Mouse (Mus musculus) lung, embryonic 14.5 days (tissue): ENCODE data around the gene Ikbke. TPM values are rescaled to one million over a fixed set of nuclear protein-coding genes. Genes with fewer than 3 reads are reported as not detected.

Source experiments
- ATAC-seq: fragments of 200-750 bp; cut with Nextera tagmentation; 2 replicates; pipeline ENCODE4 v1.8.0; 2017; ENCODE audit warnings: mild to moderate bottlenecking, moderate TSS enrichment, moderate library complexity; ENCODE audit not compliant: insufficient read depth
- DNase-seq: peaks from one replicate; pipeline ENCODE4 v3.0.0-alpha.2; 2015
- H3K27ac ChIP-seq: fragments of 300-500 bp; sonication (generic); 2 replicates; pipeline ENCODE4 v1.5.1; 2014; ENCODE audit warnings: low read depth, mild to moderate bottlenecking, moderate library complexity
- H3K27me3 ChIP-seq: fragments of 300-500 bp; sonication (generic); 2 replicates; pipeline ENCODE4 v1.6.1; 2014; ENCODE audit warnings: low read length, control low read depth; ENCODE audit not compliant: insufficient read depth
- H3K36me3 ChIP-seq: fragments of 300-500 bp; sonication (generic); 2 replicates; pipeline ENCODE4 v1.6.1; 2014; ENCODE audit warnings: control low read depth; ENCODE audit not compliant: insufficient read depth
- H3K4me1 ChIP-seq: fragments of 300-500 bp; sonication (generic); 2 replicates; pipeline ENCODE4 v1.6.1; 2014; ENCODE audit warnings: antibody characterized with exemption, control low read depth; ENCODE audit not compliant: insufficient read depth
- H3K4me2 ChIP-seq: fragments of 300-500 bp; sonication (generic); 2 replicates; pipeline ENCODE4 v1.6.1; 2014; ENCODE audit warnings: mild to moderate bottlenecking
- H3K4me3 ChIP-seq: fragments of 300-500 bp; sonication (generic); 2 replicates; pipeline ENCODE4 v1.5.1; 2014; ENCODE audit warnings: low read depth, low read length
- H3K9ac ChIP-seq: fragments of 300-500 bp; sonication (generic); 2 replicates; pipeline ENCODE4 v1.6.1; 2014
- H3K9me3 ChIP-seq: fragments of 300-500 bp; sonication (generic); 2 replicates; pipeline ENCODE4 v1.6.1; 2016; ENCODE audit warnings: low read depth, low read length, control low read depth
- CTCF ChIP-seq: IDR thresholded peaks from 2 replicates; pipeline ENCODE4 v1.5.1; 2016; ENCODE audit warnings: antibody characterized with exemption, low read depth
- WGBS: fragments of 180-500 bp; shearing (Covaris S2); extraction: QIAGEN DNeasy Blood & Tissue Kit; methylation state at CpG from one replicate; pipeline ENCODE4 v1.1.7; 2014; 5-methylcytosine and 5-hydroxymethylcytosine counted together
- polyA plus RNA-seq: library from polyadenylated mRNA; unstranded; fragments of >200 nt; fragmentation: Nextera tagmentation; extraction: Ambion mirVana; gene quantifications from 2 replicates; pipeline ENCODE4 v1.2.1, GENCODE M21; 2014

Gene Ikbke
- polyA plus RNA-seq, 1 experiment from 2014 or later = 2.3 TPM

GRCm38 (mm10) chr1:131293922-131294250 is 14.5 kb upstream of the Ikbke start:
- Histone ChIP-seq H3K4me1 (no peaks in the 10 kb centered on the region), H3K4me2 (no peak overlapping the region), H3K9me3 (no peaks in the 10 kb centered on the region), H3K9ac (no peak overlapping the region), H3K27ac (no peak overlapping the region), H3K27me3 (no peaks in the 10 kb centered on the region), H3K36me3 (peaks cover 66% of the 10 kb centered on the region), H3K4me3 (no peak overlapping the region)
- WGBS = 94% methylated on average over 2 of the region's 2 CpGs
- ATAC-seq (no peak), DNase-seq (no peak)
- no peak for TF ChIP-seq CTCF

- no peaks in the 10 kb centered on the region for H3K9me3 ChIP-seq
- no peak overlapping the region for H3K4me3 ChIP-seq
- no peaks in the 10 kb centered on the region for H3K27me3 ChIP-seq
- no peak overlapping the region for H3K9ac ChIP-seq
- H3K4me1 ChIP-seq = no peaks in the 10 kb centered on the region
- no peak for TF ChIP-seq CTCF
- DNase-seq (no peak), ATAC-seq (no peak)
- H3K4me2 ChIP-seq = no peak overlapping the region
- no peak overlapping the region for H3K27ac ChIP-seq
- 83% methylated on average over 4 of the region's 4 CpGs for WGBS
- H3K36me3 ChIP-seq = peaks cover 69% of the 10 kb centered on the region
Observed at GRCm38 (mm10) chr1:131293221-131293921, 14.0 kb upstream of the Ikbke start.

DNA sequence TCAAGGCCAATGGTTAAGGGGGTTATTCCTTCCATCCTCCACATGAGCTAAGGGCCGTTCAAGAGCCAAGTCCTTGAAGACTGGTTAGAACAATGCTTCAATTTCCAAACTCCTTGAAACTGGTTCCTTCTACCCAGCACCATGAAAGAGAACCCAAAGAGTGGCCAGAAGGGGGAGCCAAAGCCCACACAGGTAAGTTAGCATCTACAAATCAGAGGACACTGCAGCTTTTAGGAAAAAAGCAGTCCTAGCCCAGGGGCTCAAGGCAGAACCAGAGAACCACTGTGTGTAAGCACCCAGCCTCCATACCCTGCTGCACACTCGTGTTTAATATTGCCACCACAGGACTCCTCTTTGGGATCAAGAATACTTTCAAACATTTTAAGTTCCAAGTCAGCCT is 11.2 kb upstream of the Ikbke start:
- WGBS = 37% methylated on average over 2 of the region's 2 CpGs
- H3K4me3 ChIP-seq = no peak overlapping the region
- no peak overlapping the region for H3K27ac ChIP-seq
- H3K27me3 ChIP-seq = no peaks in the 10 kb centered on the region
- no peaks in the 10 kb centered on the region for H3K4me1 ChIP-seq
- H3K36me3 ChIP-seq = peaks cover 48% of the 10 kb centered on the region
- peak; percentile 81 for DNase-seq
- ATAC-seq = no peak
- peak; percentile 76 for TF ChIP-seq CTCF
- H3K4me2 ChIP-seq = no peak overlapping the region
- no peaks in the 10 kb centered on the region for H3K9me3 ChIP-seq
- H3K9ac ChIP-seq = no peak overlapping the region

DNA sequence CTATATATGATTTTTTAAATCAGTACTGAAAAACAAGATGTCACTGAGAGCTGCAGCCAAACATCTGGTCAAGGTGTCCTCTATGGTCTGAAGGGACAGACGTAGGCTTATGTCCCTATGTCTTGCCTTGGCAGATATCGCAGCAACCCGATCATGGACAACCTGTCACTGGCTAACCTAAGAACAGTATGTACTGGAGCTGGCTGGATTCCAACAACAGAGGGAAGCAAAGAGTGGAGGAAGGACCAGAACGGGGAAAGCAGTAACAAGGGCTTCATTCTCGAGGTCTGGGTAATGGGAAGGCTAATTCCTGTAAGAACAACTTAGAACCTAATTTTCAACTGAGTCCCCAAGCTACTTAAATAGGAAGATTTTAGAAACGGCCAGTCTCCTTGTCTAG is 9.5 kb upstream of the Ikbke start:
- H3K9me3 ChIP-seq = no peaks in the 10 kb centered on the region
- no peak for TF ChIP-seq CTCF
- ATAC-seq (no peak), DNase-seq (no peak)
- no peaks in the 10 kb centered on the region for H3K4me1 ChIP-seq
- no peak overlapping the region for H3K27ac ChIP-seq
- no peak overlapping the region for H3K4me2 ChIP-seq
- H3K9ac ChIP-seq = no peak overlapping the region
- 85% methylated on average over 6 of the region's 6 CpGs for WGBS
- no peaks in the 10 kb centered on the region for H3K27me3 ChIP-seq
- H3K36me3 ChIP-seq = peaks cover 41% of the 10 kb centered on the region
- H3K4me3 ChIP-seq = no peak overlapping the region

GRCm38 (mm10) chr1:131287267-131287666 is 7.9 kb upstream of the Ikbke start:
- Histone ChIP-seq H3K4me1 (no peaks in the 10 kb centered on the region), H3K4me3 (no peak overlapping the region), H3K36me3 (peaks cover 33% of the 10 kb centered on the region), H3K27ac (no peak overlapping the region), H3K27me3 (no peaks in the 10 kb centered on the region), H3K4me2 (no peak overlapping the region), H3K9me3 (no peaks in the 10 kb centered on the region), H3K9ac (no peak overlapping the region)
- no peak for TF ChIP-seq CTCF
- ATAC-seq = no peak
- DNase-seq = no peak
- 56% methylated on average over 2 of the region's 2 CpGs for WGBS

DNA sequence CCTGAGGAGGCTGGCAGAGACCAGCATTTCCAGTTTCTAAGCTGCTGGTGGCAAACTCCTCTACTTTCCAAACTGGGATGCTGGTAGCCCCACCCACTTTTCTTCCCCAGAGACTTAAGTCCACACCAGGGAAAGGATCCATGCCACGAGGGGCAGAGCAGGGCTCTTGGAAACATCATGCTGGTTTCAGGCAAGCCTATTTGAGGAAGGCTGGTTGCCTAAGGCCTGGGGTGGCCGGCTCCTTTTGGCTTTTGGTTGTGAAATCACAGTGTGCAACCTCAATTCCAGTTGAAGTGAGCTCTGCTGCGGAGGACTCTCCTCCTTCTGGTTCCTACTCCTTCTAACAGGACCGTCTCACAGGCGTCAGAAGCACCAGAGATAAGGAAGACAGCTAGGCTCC is 7.4 kb upstream of the Ikbke start:
- no peaks in the 10 kb centered on the region for H3K4me1 ChIP-seq
- no peak overlapping the region for H3K4me3 ChIP-seq
- H3K27ac ChIP-seq = no peak overlapping the region
- DNase-seq = no peak
- no peaks in the 10 kb centered on the region for H3K27me3 ChIP-seq
- 54% methylated on average over 5 of the region's 5 CpGs for WGBS
- H3K4me2 ChIP-seq = no peak overlapping the region
- no peak overlapping the region for H3K9ac ChIP-seq
- ATAC-seq = no peak
- H3K36me3 ChIP-seq = peaks cover 29% of the 10 kb centered on the region
- no peaks in the 10 kb centered on the region for H3K9me3 ChIP-seq
- TF ChIP-seq CTCF = no peak

DNA sequence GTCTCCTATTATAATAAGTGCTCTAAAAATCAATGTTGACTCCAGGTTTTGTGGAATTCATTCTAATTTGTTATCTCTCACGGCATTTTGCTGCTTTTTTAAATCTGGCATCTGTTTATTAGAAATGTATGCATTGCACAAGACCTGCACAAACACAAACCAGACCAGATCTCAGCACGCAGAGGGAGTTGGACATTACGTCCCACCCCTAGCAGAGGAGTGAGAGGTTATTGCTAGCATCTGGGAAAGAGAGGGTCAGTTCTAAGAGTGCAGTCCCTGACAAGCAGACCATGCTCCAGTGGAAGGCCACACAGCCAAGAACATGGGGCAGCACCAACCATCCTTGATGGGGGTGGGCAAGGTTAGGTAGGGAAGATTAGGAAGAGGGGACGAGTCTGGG is 5.2 kb upstream of the Ikbke start:
- Histone ChIP-seq H3K4me1 (no peaks in the 10 kb centered on the region), H3K9me3 (no peaks in the 10 kb centered on the region), H3K27me3 (no peaks in the 10 kb centered on the region), H3K27ac (no peak overlapping the region), H3K36me3 (peaks cover 16% of the 10 kb centered on the region; the same call in 1 of the 2 replicates), H3K4me3 (no peak overlapping the region), H3K4me2 (no peak overlapping the region), H3K9ac (no peak overlapping the region)
- DNase-seq = no peak
- ATAC-seq = no peak
- no peak for TF ChIP-seq CTCF
- 69% methylated on average over 4 of the region's 4 CpGs for WGBS
